Mouse (Mus musculus): ENCODE data around the gene Eif4b.
"Not testable (repeated sequence)": the region's sequence is repeated elsewhere in the genome, so short reads cannot be mapped to it uniquely, and the experiment has no call there.

The Eif4b gene

GRCm38 (mm10) chr15:102074876-102075585 lies 1.5 kb downstream of the Eif4b start:
- no peak for DNase-seq (ENCODE audit: low read depth)

GRCm38 (mm10) chr15:102077111-102077677 lies 3.6 kb downstream of the Eif4b start:
- DNase-seq (ENCODE audit: low read depth), result no peak

- no peak for DNase-seq (ENCODE audit: low read depth)
These were observed 5.6 kb downstream of the Eif4b start for GRCm38 (mm10) chr15:102079221-102079620.

- DNase-seq (ENCODE audit: low read depth), result not testable (repeated sequence)
These were observed 6.4 kb downstream of the Eif4b start for GRCm38 (mm10) chr15:102079924-102080323.

- DNase-seq (ENCODE audit: low read depth), result no peak
These were observed 6.9 kb downstream of the Eif4b start for GRCm38 (mm10) chr15:102080429-102080828.

- DNase-seq (ENCODE audit: low read depth), result no peak
These were observed 8.6 kb downstream of the Eif4b start for GRCm38 (mm10) chr15:102082148-102082547.

GRCm38 (mm10) chr15:102083028-102083427 lies 9.5 kb downstream of the Eif4b start:
- DNase-seq (ENCODE audit: low read depth), result no peak

- DNase-seq (ENCODE audit: low read depth), result no peak
These were observed 16.5 kb downstream of the Eif4b start for GRCm38 (mm10) chr15:102089914-102090585.

GRCm38 (mm10) chr15:102091063-102091679 lies 17.6 kb downstream of the Eif4b start:
- peak; percentile 52 for DNase-seq (ENCODE audit: low read depth)

- no peak for DNase-seq (ENCODE audit: low read depth)
These were observed 18.1 kb downstream of the Eif4b start for GRCm38 (mm10) chr15:102091688-102092087.

- DNase-seq (ENCODE audit: low read depth), result no peak
These were observed 18.6 kb downstream of the Eif4b start for GRCm38 (mm10) chr15:102092222-102092621.

GRCm38 (mm10) chr15:102094157-102094556 lies 20.6 kb downstream of the Eif4b start:
- DNase-seq (ENCODE audit: low read depth), result no peak

GRCm38 (mm10) chr15:102094988-102095387 lies 21.4 kb downstream of the Eif4b start:
- DNase-seq (ENCODE audit: low read depth), result no peak

- no peak for DNase-seq (ENCODE audit: low read depth)
These were observed 23.8 kb downstream of the Eif4b start for GRCm38 (mm10) chr15:102097147-102097915.

- no peak for DNase-seq (ENCODE audit: low read depth)
These were observed 24.5 kb downstream of the Eif4b start for GRCm38 (mm10) chr15:102097991-102098555.

- DNase-seq (ENCODE audit: low read depth), result no peak
These were observed 25.7 kb downstream of the Eif4b start for GRCm38 (mm10) chr15:102099260-102099659.

- no peak for DNase-seq (ENCODE audit: low read depth)
These were observed 26.2 kb downstream of the Eif4b start for GRCm38 (mm10) chr15:102099771-102100160.

GRCm38 (mm10) chr15:102100161-102100981 lies 26.8 kb downstream of the Eif4b start, which contains the start of gene Tns2:
Gene Tns2, plus strand, starts transcription at chr15:102100413.
- DNase-seq (ENCODE audit: low read depth), result peak; percentile 73

- peak; percentile 39 for DNase-seq (ENCODE audit: low read depth)
These were observed 27.6 kb downstream of the Eif4b start for GRCm38 (mm10) chr15:102100996-102101671.
